Mouse (Mus musculus) lung, postnatal 14 days (tissue): Measurements from ENCODE around the gene Adamts7.

Experiments
- DNase-seq: peaks from one replicate; pipeline ENCODE4 v3.0.0; 2021

Adamts7 gene

DNA sequence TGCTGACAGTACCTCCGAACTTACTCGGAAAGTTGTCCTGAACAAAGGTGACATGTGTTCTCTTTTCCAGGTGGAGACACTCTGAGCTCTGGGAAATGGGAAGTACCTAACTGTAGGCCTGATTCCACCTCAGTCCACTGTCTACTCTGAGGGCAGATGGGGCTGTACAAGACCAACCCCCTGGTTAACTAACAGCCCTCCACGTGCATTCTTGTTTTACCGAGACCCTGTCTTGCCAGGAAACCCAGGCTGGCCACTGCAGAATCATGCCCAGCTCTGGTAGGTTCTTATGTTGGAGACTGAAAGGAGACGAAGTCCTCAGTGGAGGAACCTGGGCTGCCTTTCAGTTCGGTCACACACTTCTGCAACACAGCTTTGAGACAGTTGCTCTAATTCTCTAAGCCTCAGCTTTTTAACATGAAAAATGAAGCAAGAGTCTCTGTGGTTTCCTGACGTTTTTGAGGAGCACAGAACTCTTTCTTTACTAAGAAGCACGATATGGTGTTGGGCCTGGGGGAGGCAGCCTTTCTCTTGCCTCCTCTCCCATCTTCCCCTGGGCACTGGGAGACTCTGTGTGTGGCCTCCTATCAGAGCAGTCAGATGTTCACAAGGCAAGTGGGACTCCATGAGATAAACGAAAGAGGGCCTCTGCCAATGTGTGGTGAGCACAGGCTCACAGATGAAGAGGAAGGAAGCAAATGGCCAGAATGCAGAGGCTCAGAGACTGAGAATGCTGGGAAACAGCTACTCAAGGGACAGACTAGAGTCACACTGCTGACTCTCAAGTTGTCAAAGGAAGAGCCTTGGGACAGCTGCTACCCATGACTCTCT lies 74.6 kb downstream of the Adamts7 start:
- no peak for DNase-seq

DNA sequence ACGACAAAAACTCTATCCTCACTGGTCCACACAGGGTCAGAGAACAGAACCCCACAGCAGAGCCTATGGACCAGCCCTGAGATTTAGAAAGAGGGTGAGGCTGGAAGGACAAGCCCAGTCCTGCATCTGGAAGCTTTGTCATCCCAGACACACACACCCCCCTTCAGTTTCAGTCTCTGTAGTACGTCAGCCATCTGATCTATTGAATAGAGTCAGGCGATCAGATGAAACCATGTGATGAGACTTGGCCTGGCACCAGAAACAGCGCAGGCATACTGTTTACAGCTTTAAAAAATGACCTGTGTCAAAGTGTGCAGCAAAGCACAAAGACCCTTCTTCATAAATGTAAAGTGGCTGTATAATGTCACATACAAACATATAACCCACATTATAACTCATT lies 77.7 kb downstream of the Adamts7 start:
- DNase-seq, result no peak

DNA sequence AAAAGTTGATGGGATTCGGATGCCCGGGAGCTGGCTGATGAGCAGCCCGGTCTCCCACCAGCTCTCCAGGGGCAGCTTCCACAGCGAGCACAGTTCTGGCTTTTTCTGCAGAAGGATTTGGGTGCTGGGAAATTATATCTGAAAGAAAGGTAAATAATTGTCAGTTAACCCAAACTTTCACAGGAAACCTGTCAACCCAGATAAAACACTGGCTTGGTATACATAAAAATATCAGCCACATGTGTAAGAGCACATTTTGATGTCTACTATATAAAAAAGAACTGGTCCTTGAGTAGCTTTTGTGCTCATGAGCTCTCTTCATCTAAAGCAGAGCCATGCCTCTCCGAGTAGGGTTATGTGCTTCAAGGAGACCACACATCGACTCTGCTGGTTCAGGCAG lies 78.2 kb downstream of the Adamts7 start:
- no peak for DNase-seq

DNA sequence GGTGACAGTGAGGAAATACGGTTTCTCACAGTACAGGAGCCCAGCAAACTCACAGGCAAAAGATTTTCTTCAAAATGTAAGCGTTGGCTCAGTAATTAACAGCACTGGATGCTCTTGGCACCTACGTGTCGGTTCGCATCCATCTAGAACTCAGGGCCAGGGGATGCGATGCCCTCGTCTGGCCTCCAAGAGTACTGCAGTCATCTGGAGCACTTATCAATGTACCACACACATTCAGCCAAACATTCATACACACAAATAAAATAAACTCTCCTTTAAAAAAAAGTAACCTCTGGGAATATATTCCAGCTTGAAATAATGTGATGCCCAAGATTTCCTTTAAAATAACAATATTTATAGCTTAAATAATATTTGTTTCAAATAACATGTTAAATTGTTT lies 78.7 kb downstream of the Adamts7 start:
- DNase-seq, result no peak

- DNase-seq, result no peak
Measured at GRCm38 (mm10) chr9:90242291-90242690, 79.4 kb downstream of the Adamts7 start.

GRCm38 (mm10) chr9:90242855-90243254 lies 80.0 kb downstream of the Adamts7 start:
- peak; percentile 39 for DNase-seq

DNA sequence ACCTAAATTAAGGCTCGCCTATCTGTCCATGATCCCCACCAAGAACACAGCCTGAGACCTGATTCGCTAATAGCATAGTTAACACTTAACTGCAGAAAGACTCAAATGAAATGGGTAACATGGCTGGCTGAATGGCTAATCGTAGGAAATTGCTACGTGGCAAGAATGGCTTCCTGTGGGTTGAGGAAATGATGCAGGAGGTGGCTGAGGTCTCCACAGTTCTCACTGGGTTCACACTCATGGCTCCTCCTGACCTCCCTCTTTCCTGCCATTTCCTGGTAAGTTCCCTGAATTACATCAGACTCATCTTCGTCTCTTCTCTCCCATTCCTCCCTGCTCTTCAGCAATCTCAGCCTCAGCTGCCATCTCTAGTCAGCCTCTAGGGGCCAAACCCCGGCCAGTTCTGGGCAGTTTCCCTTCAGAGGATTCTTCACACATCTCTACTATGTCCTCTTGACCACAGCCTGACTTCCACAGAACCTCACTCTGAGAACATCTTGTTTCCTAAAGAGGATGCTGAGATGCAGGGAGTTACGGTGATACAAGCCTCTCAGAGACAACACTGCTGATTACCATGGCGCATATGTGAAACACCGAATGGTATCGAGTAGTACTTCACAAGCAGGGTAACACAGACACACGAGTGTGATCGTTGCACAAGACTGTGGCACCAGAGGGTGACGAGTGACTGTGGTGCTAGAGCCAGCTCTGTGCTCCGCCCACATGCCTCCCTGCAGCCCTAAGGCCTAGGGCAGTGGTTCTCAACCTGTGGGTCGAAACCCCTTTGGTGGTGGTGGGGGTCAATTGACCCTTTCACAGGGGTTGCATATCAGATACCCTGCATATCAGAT lies 81.7 kb downstream of the Adamts7 start:
- DNase-seq, result no peak

DNA sequence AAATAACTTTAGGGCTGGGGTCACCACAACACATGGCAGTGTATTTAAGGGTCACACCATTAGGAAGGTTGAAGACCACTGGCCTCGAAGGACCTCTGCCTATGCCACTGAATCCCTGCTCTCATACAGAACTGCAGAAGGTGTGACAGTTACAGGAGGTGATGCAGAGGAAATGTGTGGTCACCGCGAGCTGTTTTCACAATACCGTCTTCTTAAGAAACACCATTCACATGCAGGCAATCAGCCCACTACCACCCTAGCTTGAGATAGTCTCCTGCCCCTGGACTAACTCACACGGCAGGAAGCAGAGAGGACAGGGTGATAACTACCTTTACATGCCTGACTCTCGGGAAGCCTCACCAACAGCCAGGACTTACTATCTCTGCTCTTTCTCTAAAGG lies 82.3 kb downstream of the Adamts7 start:
- DNase-seq, result no peak

DNA sequence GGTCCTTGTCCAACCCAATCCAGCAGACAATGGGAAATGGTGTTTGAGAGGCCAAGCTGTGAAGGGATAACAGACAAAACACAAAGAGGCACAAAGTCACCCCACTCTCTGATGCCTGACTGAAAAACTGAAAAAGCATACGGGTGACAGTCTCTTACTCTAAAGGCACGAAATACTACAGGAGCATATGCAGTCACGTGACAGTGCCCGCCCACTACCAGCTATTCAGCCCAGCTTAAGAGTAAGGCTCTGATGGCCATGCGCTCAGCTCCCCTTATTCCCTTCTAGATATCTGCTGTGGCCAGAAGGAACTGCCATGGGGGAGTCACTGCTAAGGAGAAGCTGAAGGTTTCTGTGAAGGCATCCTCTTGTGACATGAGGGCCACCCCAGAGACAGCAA lies 82.9 kb downstream of the Adamts7 start:
- DNase-seq, result no peak

GRCm38 (mm10) chr9:90247316-90247715 lies 84.4 kb downstream of the Adamts7 start:
- no peak for DNase-seq

- DNase-seq, result no peak
Measured at GRCm38 (mm10) chr9:90248326-90248725, 85.5 kb downstream of the Adamts7 start.

- no peak for DNase-seq
Measured at GRCm38 (mm10) chr9:90249036-90249435, 86.2 kb downstream of the Adamts7 start.

- no peak for DNase-seq
Measured at GRCm38 (mm10) chr9:90250141-90250775, 87.4 kb downstream of the Adamts7 start.

DNA sequence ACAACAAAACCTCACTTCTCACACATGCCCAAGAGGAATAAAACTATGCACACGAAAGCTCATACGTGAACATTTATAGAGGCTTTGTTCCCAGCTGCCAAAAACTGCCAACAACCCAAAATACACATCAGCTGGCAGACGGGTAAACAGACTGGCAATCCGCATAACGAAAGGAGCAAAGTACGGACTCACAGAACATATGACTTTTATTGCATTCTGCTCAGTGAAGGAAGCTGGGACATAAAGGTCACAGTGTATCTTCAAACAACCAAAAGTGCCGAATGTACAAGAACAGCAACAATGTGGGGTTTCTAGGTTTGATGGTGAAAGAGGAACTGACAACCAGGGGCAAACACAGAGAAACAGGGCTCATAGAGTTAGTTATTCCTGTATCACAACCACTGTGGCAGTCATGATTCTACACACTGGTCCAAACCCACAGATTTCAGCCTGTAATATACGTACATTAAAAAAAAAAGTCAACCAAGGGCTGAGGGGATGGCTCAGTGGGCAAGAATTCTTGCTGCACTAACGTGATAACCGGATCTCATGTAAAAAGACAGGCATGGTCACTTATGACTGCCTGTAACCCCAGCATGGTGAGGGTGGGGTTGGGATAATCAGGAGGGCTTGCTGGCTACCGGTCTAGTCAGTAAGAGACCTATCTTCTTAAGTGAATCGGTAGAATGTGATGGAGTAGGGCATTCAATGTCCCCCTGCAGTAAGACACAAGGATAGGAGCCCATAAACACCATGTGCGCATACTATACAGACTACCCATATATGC lies 88.3 kb downstream of the Adamts7 start:
- no peak for DNase-seq

GRCm38 (mm10) chr9:90253181-90253580 lies 90.3 kb downstream of the Adamts7 start:
- no peak for DNase-seq

DNA sequence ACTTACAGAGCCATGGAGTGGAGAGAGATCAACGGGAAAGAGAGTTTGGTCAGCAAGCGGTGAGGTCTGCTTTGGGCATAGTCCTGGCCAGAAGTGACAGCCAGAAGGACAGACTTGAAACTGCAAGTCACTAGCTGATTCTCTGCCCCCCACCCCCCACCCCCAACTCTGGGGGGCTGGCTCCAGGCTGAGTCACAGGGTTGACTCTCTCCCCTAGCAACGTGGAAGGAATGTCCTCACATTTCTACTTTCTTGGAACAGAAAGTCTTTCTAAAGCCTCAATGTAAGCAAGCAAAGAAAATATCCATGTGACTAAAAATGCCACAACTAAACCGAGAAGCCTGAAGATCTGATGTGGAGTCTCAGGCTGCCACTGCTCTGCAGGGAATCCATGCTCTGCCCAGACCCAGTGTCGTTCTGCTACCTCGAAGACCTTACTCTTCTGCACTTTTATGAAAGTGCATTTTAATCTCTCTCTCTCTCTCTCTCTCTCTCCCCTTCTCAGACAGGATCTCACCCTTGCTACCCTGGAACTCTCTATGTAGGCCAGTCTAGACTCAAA lies 93.1 kb downstream of the Adamts7 start:
- DNase-seq, result no peak

- DNase-seq, result no peak
Measured at GRCm38 (mm10) chr9:90257220-90257619, 94.4 kb downstream of the Adamts7 start.
